Mouse (Mus musculus) intestine, postnatal 0 days (tissue): Measurements from ENCODE around the gene 4933402J07Rik. TPM values are rescaled to one million over a fixed set of nuclear protein-coding genes. Genes with fewer than 3 reads are reported as not detected.

ENCODE experiments used
- ATAC-seq: fragments of 200-750 bp; cut with Nextera tagmentation; 2 replicates; pipeline ENCODE4 v1.8.0; 2017; ENCODE audit warnings: mild to moderate bottlenecking, moderate TSS enrichment, moderate library complexity
- H3K27ac ChIP-seq: fragments of 300-500 bp; sonication (generic); 2 replicates; pipeline ENCODE4 v1.5.1; 2014; ENCODE audit warnings: mild to moderate bottlenecking, low read depth, low read length, moderate library complexity
- H3K27me3 ChIP-seq: fragments of 300-500 bp; sonication (generic); replicated peaks from 2 replicates; pipeline ENCODE4 v1.6.1; 2014; ENCODE audit warnings: low read length, mixed read lengths; ENCODE audit not compliant: control insufficient read depth, insufficient read depth
- H3K36me3 ChIP-seq: fragments of 300-500 bp; sonication (generic); 2 replicates; pipeline ENCODE4 v1.6.1; 2014; ENCODE audit warnings: mild to moderate bottlenecking, moderate library complexity; ENCODE audit not compliant: control insufficient read depth, insufficient read depth
- H3K4me1 ChIP-seq: fragments of 300-500 bp; sonication (generic); replicated peaks from 2 replicates; pipeline ENCODE4 v1.6.1; 2014; ENCODE audit warnings: antibody characterized with exemption, low read length, mixed read lengths; ENCODE audit not compliant: control insufficient read depth, insufficient read depth
- H3K4me2 ChIP-seq: fragments of 300-500 bp; sonication (generic); replicated peaks from 2 replicates; pipeline ENCODE4 v1.6.1; 2014; ENCODE audit warnings: low read depth, mild to moderate bottlenecking, moderate library complexity
- H3K4me3 ChIP-seq: fragments of 300-500 bp; sonication (generic); 2 replicates; pipeline ENCODE4 v1.5.1; 2014; ENCODE audit warnings: low read depth, low read length
- H3K9ac ChIP-seq: fragments of 300-500 bp; sonication (generic); 2 replicates; pipeline ENCODE4 v1.6.1; 2014; ENCODE audit warnings: mild to moderate bottlenecking, low read depth, low read length
- H3K9me3 ChIP-seq: fragments of 300-500 bp; sonication (generic); 2 replicates; pipeline ENCODE4 v1.6.1; 2016; ENCODE audit warnings: mixed run types; ENCODE audit not compliant: control insufficient read depth
- CTCF ChIP-seq: sonication (generic); IDR thresholded peaks from 2 replicates; pipeline ENCODE4 v1.5.1; 2016; ENCODE audit warnings: low read depth, mild to moderate bottlenecking, control low read depth, antibody characterized with exemption, moderate library complexity
- WGBS: fragments of 180-500 bp; shearing (Covaris S2); extraction: QIAGEN DNeasy Blood & Tissue Kit; methylation state at CpG from one replicate; pipeline ENCODE4 v1.1.7; 2014; 5-methylcytosine and 5-hydroxymethylcytosine counted together
- polyA plus RNA-seq: library from polyadenylated mRNA; unstranded; fragments of >200 nt; fragmentation: Nextera tagmentation; extraction: Ambion mirVana; gene quantifications from 2 replicates; pipeline ENCODE4 v1.2.1, GENCODE M21; 2015

4933402J07Rik gene
- polyA plus RNA-seq: not detected in 2 replicates

DNA sequence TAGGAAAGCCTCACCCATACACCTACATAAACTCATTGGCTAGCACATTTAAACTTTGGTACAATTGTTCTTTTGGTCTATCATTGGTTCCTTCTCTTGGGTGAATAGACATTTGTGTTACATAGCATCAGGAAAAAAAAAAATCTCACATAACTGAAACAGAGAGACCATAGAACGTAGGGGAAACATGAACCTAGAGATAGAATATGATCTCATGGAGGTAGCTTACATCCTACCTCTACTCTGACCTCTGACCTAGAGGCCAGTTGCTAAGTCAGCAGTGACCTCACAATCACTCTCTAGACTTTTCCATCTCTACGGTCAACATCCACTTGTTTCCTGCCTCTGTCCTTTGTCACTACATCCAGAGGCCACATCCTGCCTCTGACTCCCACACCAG, at the start of gene 4933402J07Rik:
4933402J07Rik (plus strand) TSS at position 301 of the 400 bp plus-strand sequence.
- Histone ChIP-seq H3K4me1 (no peaks in the 10 kb centered on the region), H3K27me3 (no peaks in the 10 kb centered on the region), H3K27ac (no peak within 1 kb of the TSS), H3K4me3 (no peak within 1 kb of the TSS), H3K9me3 (no peaks in the 10 kb centered on the region), H3K4me2 (no peak within 1 kb of the TSS), H3K9ac (no peak within 1 kb of the TSS), H3K36me3 (no peaks in the 10 kb centered on the region)
- no peak for ATAC-seq
- no peak for TF ChIP-seq CTCF
- WGBS: 72% methylated on average over 2 of the region's 2 CpGs

DNA sequence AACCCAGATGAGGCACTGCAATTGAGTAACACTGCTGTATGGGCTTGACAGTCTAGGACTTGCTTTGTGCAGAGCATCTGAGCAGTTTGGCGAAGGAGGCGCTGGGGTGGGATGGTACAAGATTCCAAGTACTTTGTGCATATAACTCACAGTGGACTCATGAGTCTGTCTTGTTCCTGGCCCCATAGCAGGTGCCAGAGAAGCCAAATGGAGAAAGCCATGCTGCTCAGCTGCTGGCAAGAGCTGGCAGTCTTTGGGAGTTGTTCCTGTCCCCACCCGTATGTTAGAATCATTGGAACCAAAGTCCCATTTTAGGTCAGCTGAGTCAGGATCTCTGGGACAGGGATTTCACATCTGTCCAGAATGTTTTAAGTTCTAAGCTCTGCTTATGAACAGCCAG, 46.5 kb upstream of the 4933402J07Rik start:
- Histone ChIP-seq H3K9ac (no peak overlapping the region), H3K4me2 (no peak overlapping the region), H3K9me3 (no peaks in the 10 kb centered on the region), H3K4me1 (no peaks in the 10 kb centered on the region), H3K27ac (no peak overlapping the region), H3K27me3 (no peaks in the 10 kb centered on the region), H3K4me3 (no peak overlapping the region), H3K36me3 (no peaks in the 10 kb centered on the region)
- 97% methylated on average over 3 of the region's 3 CpGs for WGBS
- no peak for ATAC-seq
- no peak for TF ChIP-seq CTCF

DNA sequence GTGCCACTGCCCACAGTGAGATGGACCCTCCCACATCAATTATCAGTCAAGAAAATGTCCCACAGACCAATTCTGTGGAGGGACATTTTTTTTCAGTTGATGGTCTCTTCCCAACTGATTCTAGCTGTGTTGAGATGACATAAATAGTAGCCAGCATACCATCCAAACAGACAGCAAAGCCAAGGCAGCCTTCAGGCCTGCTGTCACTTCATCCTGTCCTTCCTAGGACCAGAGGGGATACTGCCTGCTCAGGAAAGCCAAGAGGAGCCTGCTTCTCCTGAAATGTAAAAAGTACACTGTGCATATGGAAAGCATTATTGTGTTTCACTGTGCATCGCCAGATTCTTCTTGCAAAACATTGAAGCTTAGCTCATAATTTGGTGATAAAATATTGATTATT, 38.6 kb upstream of the 4933402J07Rik start:
- H3K9ac ChIP-seq: no peak overlapping the region
- no peak overlapping the region for H3K4me3 ChIP-seq
- TF ChIP-seq CTCF: no peak
- no peaks in the 10 kb centered on the region for H3K36me3 ChIP-seq
- H3K27ac ChIP-seq: no peak overlapping the region
- WGBS: 83% methylated on average over 1 of the region's 1 CpGs
- H3K4me1 ChIP-seq: no peaks in the 10 kb centered on the region
- H3K4me2 ChIP-seq: no peak overlapping the region
- no peak for ATAC-seq
- no peaks in the 10 kb centered on the region for H3K9me3 ChIP-seq
- no peaks in the 10 kb centered on the region for H3K27me3 ChIP-seq

DNA sequence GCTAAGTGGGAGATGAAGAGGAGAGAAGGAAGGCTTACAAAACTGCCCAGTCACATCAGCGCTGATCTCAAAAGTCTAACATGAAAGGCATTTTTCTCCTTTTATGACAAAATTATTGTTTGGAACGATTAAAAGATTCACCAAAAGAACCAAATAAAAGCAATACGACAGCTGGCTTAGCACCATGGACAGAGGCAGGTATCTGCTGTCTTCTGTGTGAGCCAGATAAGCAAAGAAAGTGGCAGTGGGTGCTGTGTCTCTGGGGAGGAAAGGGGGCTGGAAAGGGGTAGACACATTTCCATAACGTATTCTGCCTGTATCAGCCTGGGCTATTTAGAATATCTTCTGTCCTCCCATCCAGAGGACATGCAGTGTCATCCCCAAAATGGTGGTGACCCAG, 32.5 kb upstream of the 4933402J07Rik start:
- no peak overlapping the region for H3K9ac ChIP-seq
- no peaks in the 10 kb centered on the region for H3K4me1 ChIP-seq
- TF ChIP-seq CTCF: no peak
- H3K36me3 ChIP-seq: no peaks in the 10 kb centered on the region
- ATAC-seq: no peak
- H3K27me3 ChIP-seq: no peaks in the 10 kb centered on the region; the same call in 1 of the 2 replicates
- no peak overlapping the region for H3K4me2 ChIP-seq
- H3K4me3 ChIP-seq: no peak overlapping the region
- H3K9me3 ChIP-seq: no peaks in the 10 kb centered on the region
- 38% methylated on average over 4 of the region's 4 CpGs for WGBS
- no peak overlapping the region for H3K27ac ChIP-seq

DNA sequence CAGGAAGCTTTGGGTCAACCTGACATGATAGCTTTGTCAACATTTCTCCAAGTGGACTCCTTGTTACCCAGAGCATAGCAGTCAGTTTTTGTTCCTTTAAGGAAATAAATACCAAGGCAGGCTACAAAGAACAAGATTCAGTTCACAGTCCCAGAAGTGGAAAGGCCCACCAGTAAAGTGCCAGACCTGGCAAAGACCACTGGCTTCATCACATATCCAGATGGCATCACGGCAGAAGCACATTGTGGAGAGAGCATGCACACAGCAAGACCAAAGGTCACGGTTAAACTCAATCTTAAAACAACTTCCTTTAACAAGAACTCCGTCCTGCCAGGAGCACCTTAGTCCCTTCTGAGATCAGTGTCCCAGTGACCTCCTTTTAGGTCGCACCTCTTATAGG, 30.2 kb upstream of the 4933402J07Rik start:
- no peaks in the 10 kb centered on the region; the same call in 1 of the 2 replicates for H3K27me3 ChIP-seq
- no peak overlapping the region for H3K4me3 ChIP-seq
- no peaks in the 10 kb centered on the region for H3K36me3 ChIP-seq
- no peak for ATAC-seq
- H3K4me2 ChIP-seq: no peak overlapping the region
- no peak for TF ChIP-seq CTCF
- 72% methylated on average over 4 of the region's 4 CpGs for WGBS
- H3K9me3 ChIP-seq: no peaks in the 10 kb centered on the region
- H3K4me1 ChIP-seq: no peaks in the 10 kb centered on the region
- H3K27ac ChIP-seq: no peak overlapping the region
- no peak overlapping the region for H3K9ac ChIP-seq

DNA sequence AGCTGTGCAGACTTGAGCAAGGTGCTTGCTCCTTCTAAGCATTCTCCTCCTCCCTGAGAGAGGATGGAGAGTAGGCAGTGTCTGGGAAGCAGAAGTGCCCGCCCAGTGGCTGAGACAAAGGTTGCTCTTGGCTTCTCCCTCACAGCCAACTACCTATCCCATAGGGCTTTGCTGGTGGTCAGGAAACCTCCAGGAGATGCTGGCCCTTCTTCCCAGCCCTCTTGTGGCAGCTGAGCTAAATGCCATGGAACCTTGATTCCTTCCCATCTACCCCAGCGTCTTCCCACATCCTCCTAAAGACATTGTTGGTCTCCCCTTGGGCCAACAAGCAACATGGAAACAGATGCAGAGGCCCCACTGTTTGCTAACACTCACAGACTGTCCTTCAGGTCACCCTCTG, 28.8 kb upstream of the 4933402J07Rik start:
- Histone ChIP-seq H3K27ac (no peak overlapping the region), H3K4me3 (no peak overlapping the region), H3K4me2 (no peak overlapping the region), H3K27me3 (no peaks in the 10 kb centered on the region; the same call in 1 of the 2 replicates), H3K9me3 (no peaks in the 10 kb centered on the region), H3K4me1 (no peaks in the 10 kb centered on the region), H3K36me3 (no peaks in the 10 kb centered on the region), H3K9ac (no peak overlapping the region)
- TF ChIP-seq CTCF: peak; percentile 34
- WGBS: 22% methylated on average over 2 of the region's 2 CpGs
- ATAC-seq: no peak
